Mouse (Mus musculus): ENCODE measurements around the gene Ypel3. TPM values are rescaled to one million over a fixed set of nuclear protein-coding genes. Genes with fewer than 3 reads are reported as not detected.

The Ypel3 gene
- polyA plus RNA-seq, 1 experiment from 2014 or later, result 64.6 TPM

GRCm38 (mm10) chr7:126809723-126810369, 33.1 kb downstream of the Ypel3 start:
- Histone ChIP-seq H3K27ac (ENCODE audit: low read depth, low read length) (no peak overlapping the region), H3K4me1 (replicated peaks; ENCODE audit: control insufficient read depth, insufficient read depth, low read length) (no peaks in the 10 kb centered on the region), H3K9ac (ENCODE audit: low read depth, low read length) (no peak overlapping the region), H3K36me3 (ENCODE audit: control insufficient read depth, insufficient read depth) (no peaks in the 10 kb centered on the region), H3K4me2 (replicated peaks; ENCODE audit: low read depth) (peak overlapping the region; percentile 80), H3K9me3 (ENCODE audit: control insufficient read depth) (no peaks in the 10 kb centered on the region), H3K27me3 (replicated peaks; ENCODE audit: control insufficient read depth, insufficient read depth, low read length) (no peaks in the 10 kb centered on the region), H3K4me3 (ENCODE audit: low read depth, low read length) (no peak overlapping the region)
- no peak for ATAC-seq
- 56% methylated on average over 5 of the region's 5 CpGs for WGBS
- no peak for TF ChIP-seq CTCF (IDR thresholded peaks at IDR 0.05; ENCODE audit: low read depth)

- Histone ChIP-seq H3K4me1 (replicated peaks; ENCODE audit: control insufficient read depth, insufficient read depth, low read length) (no peaks in the 10 kb centered on the region), H3K4me2 (replicated peaks; ENCODE audit: low read depth) (no peak overlapping the region), H3K27ac (ENCODE audit: low read depth, low read length) (no peak overlapping the region), H3K27me3 (replicated peaks; ENCODE audit: control insufficient read depth, insufficient read depth, low read length) (no peaks in the 10 kb centered on the region), H3K9me3 (ENCODE audit: control insufficient read depth) (no peaks in the 10 kb centered on the region), H3K4me3 (ENCODE audit: low read depth, low read length) (no peak overlapping the region), H3K36me3 (ENCODE audit: control insufficient read depth, insufficient read depth) (no peaks in the 10 kb centered on the region), H3K9ac (ENCODE audit: low read depth, low read length) (no peak overlapping the region)
- ATAC-seq, result no peak
- no peak for TF ChIP-seq CTCF (IDR thresholded peaks at IDR 0.05; ENCODE audit: low read depth)
- 57% methylated on average over 8 of the region's 8 CpGs for WGBS
Measured at GRCm38 (mm10) chr7:126815726-126816222, 39.0 kb downstream of the Ypel3 start.

GRCm38 (mm10) chr7:126816494-126816893, 39.7 kb downstream of the Ypel3 start:
- WGBS, result 75% methylated on average over 8 of the region's 8 CpGs

GRCm38 (mm10) chr7:126817595-126817994, 40.8 kb downstream of the Ypel3 start:
- Histone ChIP-seq H3K4me1 (replicated peaks; ENCODE audit: control insufficient read depth, insufficient read depth, low read length) (no peaks in the 10 kb centered on the region), H3K36me3 (ENCODE audit: control insufficient read depth, insufficient read depth) (no peaks in the 10 kb centered on the region), H3K4me3 (ENCODE audit: low read depth, low read length) (no peak overlapping the region), H3K27ac (ENCODE audit: low read depth, low read length) (no peak overlapping the region), H3K9me3 (ENCODE audit: control insufficient read depth) (no peaks in the 10 kb centered on the region), H3K9ac (ENCODE audit: low read depth, low read length) (no peak overlapping the region), H3K27me3 (replicated peaks; ENCODE audit: control insufficient read depth, insufficient read depth, low read length) (peaks cover 6% of the 10 kb centered on the region), H3K4me2 (replicated peaks; ENCODE audit: low read depth) (no peak overlapping the region)
- 87% methylated on average over 7 of the region's 7 CpGs for WGBS
- ATAC-seq, result no peak
- no peak for TF ChIP-seq CTCF (IDR thresholded peaks at IDR 0.05; ENCODE audit: low read depth)

More at GRCm38 (mm10) chr7:126816494-126816893, 39.7 kb downstream of the Ypel3 start:
- Histone ChIP-seq H3K27me3 (replicated peaks; ENCODE audit: control insufficient read depth, insufficient read depth, low read length) (no peaks in the 10 kb centered on the region), H3K27ac (ENCODE audit: low read depth, low read length) (no peak overlapping the region), H3K9ac (ENCODE audit: low read depth, low read length) (no peak overlapping the region), H3K4me3 (ENCODE audit: low read depth, low read length) (no peak overlapping the region), H3K4me1 (replicated peaks; ENCODE audit: control insufficient read depth, insufficient read depth, low read length) (no peaks in the 10 kb centered on the region), H3K4me2 (replicated peaks; ENCODE audit: low read depth) (no peak overlapping the region), H3K36me3 (ENCODE audit: control insufficient read depth, insufficient read depth) (no peaks in the 10 kb centered on the region), H3K9me3 (ENCODE audit: control insufficient read depth) (no peaks in the 10 kb centered on the region)
- TF ChIP-seq CTCF (IDR thresholded peaks at IDR 0.05; ENCODE audit: low read depth), result no peak
- ATAC-seq, result no peak

- Histone ChIP-seq H3K36me3 (ENCODE audit: control insufficient read depth, insufficient read depth) (no peaks in the 10 kb centered on the region), H3K27ac (ENCODE audit: low read depth, low read length) (no peak overlapping the region), H3K9me3 (ENCODE audit: control insufficient read depth) (no peaks in the 10 kb centered on the region), H3K4me1 (replicated peaks; ENCODE audit: control insufficient read depth, insufficient read depth, low read length) (no peaks in the 10 kb centered on the region), H3K27me3 (replicated peaks; ENCODE audit: control insufficient read depth, insufficient read depth, low read length) (peaks cover 16% of the 10 kb centered on the region), H3K4me3 (ENCODE audit: low read depth, low read length) (no peak overlapping the region), H3K9ac (ENCODE audit: low read depth, low read length) (no peak overlapping the region), H3K4me2 (replicated peaks; ENCODE audit: low read depth) (no peak overlapping the region)
- TF ChIP-seq CTCF (IDR thresholded peaks at IDR 0.05; ENCODE audit: low read depth), result peak; percentile 34
- WGBS, result 16% methylated on average over 1 of the region's 1 CpGs
- no peak for ATAC-seq
Measured at GRCm38 (mm10) chr7:126818818-126819217, 42.1 kb downstream of the Ypel3 start.

- peak; percentile 94 for TF ChIP-seq CTCF (IDR thresholded peaks at IDR 0.05; ENCODE audit: low read depth)
- no peaks in the 10 kb centered on the region for H3K9me3 ChIP-seq (ENCODE audit: control insufficient read depth)
Measured at GRCm38 (mm10) chr7:126821835-126822511, 45.2 kb downstream of the Ypel3 start.

More at GRCm38 (mm10) chr7:126821835-126822511, 45.2 kb downstream of the Ypel3 start:
- no peaks in the 10 kb centered on the region for H3K4me1 ChIP-seq (replicated peaks; ENCODE audit: control insufficient read depth, insufficient read depth, low read length)
- H3K36me3 ChIP-seq (ENCODE audit: control insufficient read depth, insufficient read depth), result no peaks in the 10 kb centered on the region
- ATAC-seq, result 0 out of 2 replicates have a peak, but pooled peaks have one; percentile 19
- H3K9ac ChIP-seq (ENCODE audit: low read depth, low read length), result no peak overlapping the region
- H3K4me3 ChIP-seq (ENCODE audit: low read depth, low read length), result no peak overlapping the region
- H3K27ac ChIP-seq (ENCODE audit: low read depth, low read length), result no peak overlapping the region
- peaks cover 35% of the 10 kb centered on the region for H3K27me3 ChIP-seq (replicated peaks; ENCODE audit: control insufficient read depth, insufficient read depth, low read length)
- no peak overlapping the region for H3K4me2 ChIP-seq (replicated peaks; ENCODE audit: low read depth)
- 27% methylated on average over 7 of the region's 7 CpGs for WGBS

All from intestine, postnatal 0 days (tissue).